Mouse (Mus musculus): Measurements from ENCODE around the gene Timm9. TPM values are rescaled to one million over a fixed set of nuclear protein-coding genes. Genes with fewer than 3 reads are reported as not detected.
A peak's percentile ranks its signal among the peaks of the same experiment; 100 is the strongest.

The Timm9 gene
- 55.7 and 60.9 TPM in 2 replicates for polyA plus RNA-seq (2015; fragmentation: Nextera tagmentation; extraction: Ambion mirVana)

- peak within 1 kb of the TSS; percentile 93 for H3K4me3 ChIP-seq (ENCODE audit: low read depth, low read length)
- no peaks in the 10 kb centered on the region for H3K9me3 ChIP-seq (ENCODE audit: control insufficient read depth, low read length)
- H3K9ac ChIP-seq (ENCODE audit: low read length) = peak within 1 kb of the TSS; percentile 88
- peaks cover 2% of the 10 kb centered on the region; the same call in 1 of the 2 replicates for H3K36me3 ChIP-seq (ENCODE audit: control insufficient read depth, insufficient read depth, low read length)
- DNase-seq (ENCODE audit: low spot score) (peak; percentile 82), ATAC-seq (ENCODE audit: low FRiP score, low TSS enrichment) (peak; percentile 91)
- TF ChIP-seq EP300 (optimal IDR thresholded peaks at IDR 0.05) (no peak), CTCF (IDR thresholded peaks at IDR 0.05; ENCODE audit: low read depth) (peak; percentile 15; the same call in 1 of the 2 replicates)
- H3K27me3 ChIP-seq (ENCODE audit: control insufficient read depth, insufficient read depth, low read length) = no peaks in the 10 kb centered on the region
- under 1% methylated on average over 52 of the region's 52 CpGs for WGBS
- peak within 1 kb of the TSS; percentile 95 for H3K4me2 ChIP-seq (replicated peaks; ENCODE audit: low read depth)
- peak within 1 kb of the TSS; percentile 80 for H3K27ac ChIP-seq (replicated peaks)
- 0 out of 2 replicates have a peak, but pooled peaks cover 2% of the 10 kb centered on the region for H3K4me1 ChIP-seq (replicated peaks; ENCODE audit: control insufficient read depth, insufficient read depth)
These were observed at the start of gene Timm9, which contains the start of gene 2700049A03Rik for GRCm38 (mm10) chr12:71136130-71136973. Timm9 (minus strand) TSS chr12:71136684. 2700049A03Rik (plus strand) TSS chr12:71136848.

DNA sequence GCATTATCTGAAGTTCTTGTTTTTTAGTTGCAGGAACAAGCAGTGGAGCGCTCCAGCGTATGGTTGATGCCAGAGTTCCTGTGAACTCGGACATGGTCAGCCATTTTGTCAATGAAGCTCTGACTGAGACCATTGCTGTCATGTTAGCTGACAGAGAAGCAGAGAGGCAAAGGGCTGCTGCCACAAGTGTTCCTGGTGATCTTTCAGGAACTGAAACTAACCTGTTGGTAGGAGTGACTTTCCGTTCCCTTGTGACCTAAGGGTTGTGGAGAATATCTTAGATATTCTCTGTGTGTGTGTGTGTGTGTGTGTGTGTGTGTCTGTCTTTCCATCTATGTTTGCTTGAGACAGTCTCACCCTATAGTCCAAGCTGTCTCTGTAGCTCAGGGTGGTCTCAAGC lies 47.9 kb upstream of the Timm9 start:
- Histone ChIP-seq H3K4me1 (replicated peaks; ENCODE audit: control insufficient read depth, insufficient read depth) (no peaks in the 10 kb centered on the region), H3K27ac (replicated peaks) (no peak overlapping the region), H3K4me3 (ENCODE audit: low read depth, low read length) (no peak overlapping the region), H3K9ac (ENCODE audit: low read length) (no peak overlapping the region), H3K4me2 (replicated peaks; ENCODE audit: low read depth) (no peak overlapping the region), H3K27me3 (ENCODE audit: control insufficient read depth, insufficient read depth, low read length) (no peaks in the 10 kb centered on the region), H3K9me3 (ENCODE audit: control insufficient read depth, low read length) (no peaks in the 10 kb centered on the region), H3K36me3 (ENCODE audit: control insufficient read depth, insufficient read depth, low read length) (peaks cover 6% of the 10 kb centered on the region)
- TF ChIP-seq EP300 (optimal IDR thresholded peaks at IDR 0.05) (no peak), CTCF (IDR thresholded peaks at IDR 0.05; ENCODE audit: low read depth) (no peak)
- 92% methylated on average over 4 of the region's 4 CpGs for WGBS
- DNase-seq (ENCODE audit: low spot score) (no peak), ATAC-seq (ENCODE audit: low FRiP score, low TSS enrichment) (no peak)

DNA sequence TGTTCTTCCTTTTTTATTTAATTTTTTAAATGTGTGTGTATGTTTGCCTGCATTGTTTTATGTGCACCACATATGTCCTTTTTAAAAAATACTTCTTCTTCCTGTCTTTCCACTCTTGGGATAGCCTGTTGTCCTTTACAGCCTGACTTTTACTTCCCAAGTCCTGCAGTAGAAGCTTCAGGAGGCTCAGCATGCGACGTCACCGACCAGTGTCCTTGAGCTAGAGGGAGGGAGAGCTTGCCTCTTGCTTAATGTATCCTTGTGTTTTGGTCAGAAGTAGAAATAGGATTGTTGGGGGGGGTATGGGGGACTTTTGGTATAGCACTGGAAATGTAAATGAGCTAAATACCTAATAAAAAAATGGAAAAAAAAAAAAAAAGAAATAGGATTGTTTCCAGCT lies 47.3 kb upstream of the Timm9 start:
- no peak for TF ChIP-seq CTCF (IDR thresholded peaks at IDR 0.05; ENCODE audit: low read depth)
- TF ChIP-seq EP300 (optimal IDR thresholded peaks at IDR 0.05) = no peak
- WGBS = 93% methylated on average over 3 of the region's 3 CpGs
- DNase-seq (ENCODE audit: low spot score) (no peak), ATAC-seq (ENCODE audit: low FRiP score, low TSS enrichment) (no peak)
- Histone ChIP-seq H3K4me3 (ENCODE audit: low read depth, low read length) (no peak overlapping the region), H3K27me3 (ENCODE audit: control insufficient read depth, insufficient read depth, low read length) (no peaks in the 10 kb centered on the region), H3K9ac (ENCODE audit: low read length) (no peak overlapping the region), H3K27ac (replicated peaks) (no peak overlapping the region), H3K9me3 (ENCODE audit: control insufficient read depth, low read length) (no peaks in the 10 kb centered on the region), H3K4me2 (replicated peaks; ENCODE audit: low read depth) (no peak overlapping the region), H3K36me3 (ENCODE audit: control insufficient read depth, insufficient read depth, low read length) (peaks cover 4% of the 10 kb centered on the region), H3K4me1 (replicated peaks; ENCODE audit: control insufficient read depth, insufficient read depth) (no peaks in the 10 kb centered on the region)

DNA sequence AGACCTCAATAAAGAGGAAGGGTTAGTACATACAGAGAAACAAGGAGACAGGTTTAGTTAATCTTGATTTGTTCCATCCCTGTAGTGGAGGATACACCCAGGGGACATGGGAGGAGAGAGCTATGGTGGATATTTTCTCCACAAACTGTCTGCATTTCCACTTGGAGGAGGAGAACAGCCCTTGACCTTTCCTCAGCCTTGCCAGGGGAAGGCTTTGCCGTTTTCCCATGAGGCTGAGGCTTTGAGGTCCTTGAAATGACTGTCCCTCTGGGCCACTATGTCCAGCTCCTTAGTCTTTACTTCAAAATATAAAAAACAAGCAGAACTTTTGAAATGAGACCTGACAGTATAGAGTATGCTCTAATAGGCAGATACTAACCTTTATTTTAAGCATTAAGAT lies 33.4 kb upstream of the Timm9 start:
- Histone ChIP-seq H3K4me1 (replicated peaks; ENCODE audit: control insufficient read depth, insufficient read depth) (no peaks in the 10 kb centered on the region), H3K9me3 (ENCODE audit: control insufficient read depth, low read length) (no peaks in the 10 kb centered on the region), H3K4me2 (replicated peaks; ENCODE audit: low read depth) (no peak overlapping the region), H3K27me3 (ENCODE audit: control insufficient read depth, insufficient read depth, low read length) (no peaks in the 10 kb centered on the region), H3K4me3 (ENCODE audit: low read depth, low read length) (no peak overlapping the region), H3K9ac (ENCODE audit: low read length) (no peak overlapping the region), H3K27ac (replicated peaks) (no peak overlapping the region), H3K36me3 (ENCODE audit: control insufficient read depth, insufficient read depth, low read length) (0 out of 2 replicates have a peak, but pooled peaks cover 2% of the 10 kb centered on the region)
- DNase-seq (ENCODE audit: low spot score) (no peak), ATAC-seq (ENCODE audit: low FRiP score, low TSS enrichment) (no peak)
- WGBS = 85% methylated on average over 1 of the region's 1 CpGs
- TF ChIP-seq EP300 (optimal IDR thresholded peaks at IDR 0.05) (no peak), CTCF (IDR thresholded peaks at IDR 0.05; ENCODE audit: low read depth) (no peak)

GRCm38 (mm10) chr12:71164410-71164809 lies 27.9 kb upstream of the Timm9 start:
- WGBS = 92% methylated on average over 9 of the region's 9 CpGs
- Histone ChIP-seq H3K27ac (replicated peaks) (no peak overlapping the region), H3K4me1 (replicated peaks; ENCODE audit: control insufficient read depth, insufficient read depth) (no peaks in the 10 kb centered on the region), H3K4me2 (replicated peaks; ENCODE audit: low read depth) (no peak overlapping the region), H3K4me3 (ENCODE audit: low read depth, low read length) (no peak overlapping the region), H3K36me3 (ENCODE audit: control insufficient read depth, insufficient read depth, low read length) (peaks cover 14% of the 10 kb centered on the region), H3K27me3 (ENCODE audit: control insufficient read depth, insufficient read depth, low read length) (no peaks in the 10 kb centered on the region), H3K9ac (ENCODE audit: low read length) (no peak overlapping the region), H3K9me3 (ENCODE audit: control insufficient read depth, low read length) (no peaks in the 10 kb centered on the region)
- ATAC-seq (ENCODE audit: low FRiP score, low TSS enrichment) (no peak), DNase-seq (ENCODE audit: low spot score) (no peak)
- no peak for TF ChIP-seq EP300 (optimal IDR thresholded peaks at IDR 0.05)
- TF ChIP-seq CTCF (IDR thresholded peaks at IDR 0.05; ENCODE audit: low read depth) = no peak

GRCm38 (mm10) chr12:71157974-71158373 lies 21.5 kb upstream of the Timm9 start:
- no peak for DNase-seq (ENCODE audit: low spot score)
- no peaks in the 10 kb centered on the region for H3K27me3 ChIP-seq (ENCODE audit: control insufficient read depth, insufficient read depth, low read length)
- no peak for ATAC-seq (ENCODE audit: low FRiP score, low TSS enrichment)
- no peak overlapping the region for H3K27ac ChIP-seq (replicated peaks)
- 82% methylated on average over 6 of the region's 6 CpGs for WGBS
- H3K9ac ChIP-seq (ENCODE audit: low read length) = no peak overlapping the region
- H3K4me3 ChIP-seq (ENCODE audit: low read depth, low read length) = no peak overlapping the region
- H3K9me3 ChIP-seq (ENCODE audit: control insufficient read depth, low read length) = no peaks in the 10 kb centered on the region
- TF ChIP-seq CTCF (IDR thresholded peaks at IDR 0.05; ENCODE audit: low read depth) = no peak
- TF ChIP-seq EP300 (optimal IDR thresholded peaks at IDR 0.05) = no peak
- peaks cover 23% of the 10 kb centered on the region for H3K36me3 ChIP-seq (ENCODE audit: control insufficient read depth, insufficient read depth, low read length)
- no peaks in the 10 kb centered on the region for H3K4me1 ChIP-seq (replicated peaks; ENCODE audit: control insufficient read depth, insufficient read depth)
- H3K4me2 ChIP-seq (replicated peaks; ENCODE audit: low read depth) = no peak overlapping the region

All from stomach, postnatal 0 days (tissue).